Mouse (Mus musculus): Measurements from ENCODE around the gene Hs3st4. TPM values are rescaled to one million over a fixed set of nuclear protein-coding genes. Genes with fewer than 3 reads are reported as not detected.

Gene Hs3st4
- polyA plus RNA-seq, 1 experiment, result not detected

- no peak for TF ChIP-seq GATA1 (IDR thresholded peaks at IDR 0.05; ENCODE audit: low read length)
Observed at GRCm38 (mm10) chr7:124372297-124372696, 389.6 kb downstream of the Hs3st4 start.

GRCm38 (mm10) chr7:124372697-124373096 lies 390.0 kb downstream of the Hs3st4 start:
- no peak for TF ChIP-seq GATA1 (IDR thresholded peaks at IDR 0.05; ENCODE audit: low read length)

- no peak for TF ChIP-seq GATA1 (IDR thresholded peaks at IDR 0.05; ENCODE audit: low read length)
Observed at GRCm38 (mm10) chr7:124383489-124383888, 400.8 kb downstream of the Hs3st4 start.

- TF ChIP-seq GATA1 (IDR thresholded peaks at IDR 0.05; ENCODE audit: low read length), result no peak
Observed at GRCm38 (mm10) chr7:124399184-124399583, 416.5 kb downstream of the Hs3st4 start.

- TF ChIP-seq GATA1 (IDR thresholded peaks at IDR 0.05; ENCODE audit: low read length), result no peak
Observed at GRCm38 (mm10) chr7:124426951-124427350, 444.3 kb downstream of the Hs3st4 start.
